Mouse (Mus musculus): Measurements from ENCODE around the gene Mfsd4b4. TPM values are rescaled to one million over a fixed set of nuclear protein-coding genes. Genes with fewer than 3 reads are reported as not detected.

Gene Mfsd4b4
- polyA plus RNA-seq (2014; fragmentation: Illumina TruSeq; extraction: RNeasy Lipid Tissue Mini Kit (QIAGEN cat#74804); ENCODE audit: low replicate concordance) = 3.0 TPM

GRCm38 (mm10) chr10:39898874-39899371 is at the start of gene Mfsd4b4:
Gene Mfsd4b4, minus strand, starts transcription at chr10:39899238.

DNA sequence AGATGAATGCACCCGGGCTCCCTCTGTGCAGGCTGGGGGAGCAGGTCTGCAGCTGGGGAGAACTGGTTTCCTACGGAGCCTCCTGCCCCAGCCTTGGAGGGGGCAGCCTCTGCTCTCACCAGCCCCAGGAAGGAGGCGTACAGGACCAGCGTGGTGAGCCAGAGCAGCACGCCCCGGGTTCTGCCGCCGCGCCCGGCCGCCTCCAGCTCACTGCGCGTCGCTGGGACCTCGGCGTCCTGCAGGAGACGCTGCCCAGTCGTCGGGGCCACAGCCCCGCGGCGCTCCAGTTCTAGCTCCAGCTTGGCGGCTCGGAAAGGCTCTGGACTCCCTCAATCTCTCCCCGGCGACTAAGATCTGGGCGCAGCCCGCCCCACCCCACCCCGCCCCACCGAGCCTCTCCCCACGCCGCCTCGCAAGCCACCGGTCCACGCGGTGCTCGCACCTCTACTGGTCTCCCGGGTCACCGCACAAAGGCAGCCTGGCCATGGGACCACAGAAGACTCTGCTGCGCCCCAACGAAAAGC is 27.6 kb upstream of the Mfsd4b4 start, which contains the start of gene Mfsd4b2:
Gene Mfsd4b2, minus strand, starts transcription at position 308 of the 524 bp plus-strand sequence.

Other genes starting within 250 kb of the Mfsd4b4 start
- 39.8 TPM for gene Rev3l, start 167.1 kb downstream of the Mfsd4b4 start, polyA plus RNA-seq (2014; fragmentation: Illumina TruSeq; extraction: RNeasy Lipid Tissue Mini Kit (QIAGEN cat#74804); ENCODE audit: low replicate concordance)
- gene Mfsd4b2, start 27.7 kb upstream of the Mfsd4b4 start, polyA plus RNA-seq (2014; fragmentation: Illumina TruSeq; extraction: RNeasy Lipid Tissue Mini Kit (QIAGEN cat#74804); ENCODE audit: low replicate concordance) = 123 TPM
- 37.3 TPM for gene Mfsd4b3, start 60.9 kb upstream of the Mfsd4b4 start, polyA plus RNA-seq (2014; fragmentation: Illumina TruSeq; extraction: RNeasy Lipid Tissue Mini Kit (QIAGEN cat#74804); ENCODE audit: low replicate concordance)
- 2.9 TPM for gene Mfsd4b5, start 87.4 kb upstream of the Mfsd4b4 start, polyA plus RNA-seq (2014; fragmentation: Illumina TruSeq; extraction: RNeasy Lipid Tissue Mini Kit (QIAGEN cat#74804); ENCODE audit: low replicate concordance)
- 0.56 TPM for gene Mfsd4b1, start 126.0 kb upstream of the Mfsd4b4 start, polyA plus RNA-seq (2014; fragmentation: Illumina TruSeq; extraction: RNeasy Lipid Tissue Mini Kit (QIAGEN cat#74804); ENCODE audit: low replicate concordance)
- gene Slc16a10, start 243.0 kb upstream of the Mfsd4b4 start, polyA plus RNA-seq (2014; fragmentation: Illumina TruSeq; extraction: RNeasy Lipid Tissue Mini Kit (QIAGEN cat#74804); ENCODE audit: low replicate concordance) = 208 TPM